Mouse (Mus musculus) hindlimb bud, embryonic 11.5 days (tissue): ENCODE measurements around the gene Schip1.

Experiments
- DNase-seq: peaks from one replicate; pipeline ENCODE4 v3.0.0-alpha.2; 2012; ENCODE audit warnings: low read depth, low spot score; ENCODE audit errors: extremely low spot score

Gene Schip1

GRCm38 (mm10) chr3:68576948-68577347 is 512.3 kb downstream of the Schip1 start:
- no peak for DNase-seq

GRCm38 (mm10) chr3:68581591-68581990 is 517.0 kb downstream of the Schip1 start:
- DNase-seq = no peak

DNA sequence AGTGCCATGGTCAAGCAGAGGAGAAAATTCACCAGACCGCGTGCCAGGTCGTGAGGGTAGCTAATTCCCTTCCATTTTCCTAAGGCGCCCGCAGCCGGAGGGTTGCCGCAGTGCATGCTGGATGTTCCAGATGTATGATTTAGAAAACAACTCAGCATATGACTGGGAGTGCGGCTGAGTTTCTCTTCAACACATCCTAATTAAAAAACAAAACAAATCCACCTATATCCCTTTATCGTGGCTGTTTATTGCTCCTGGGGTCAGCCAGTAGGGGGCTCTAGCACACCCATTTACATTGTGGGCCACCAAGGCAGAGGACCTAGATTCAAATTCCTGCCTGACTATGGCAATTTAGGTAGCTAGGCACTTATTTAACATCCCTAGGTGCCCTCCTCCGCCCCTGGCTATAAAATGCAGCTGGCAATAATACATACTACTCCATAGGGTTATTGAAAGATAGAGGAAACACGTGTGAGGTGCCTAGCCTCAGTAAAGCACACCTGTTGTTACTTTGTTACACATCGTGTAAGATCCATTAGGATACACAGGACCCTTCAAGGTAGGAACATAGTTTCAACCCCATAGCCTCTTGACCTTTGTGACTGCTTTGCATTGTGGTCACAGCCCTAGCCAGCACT is 517.6 kb downstream of the Schip1 start:
- DNase-seq = no peak

- no peak for DNase-seq
Measured at GRCm38 (mm10) chr3:68583031-68583693, 518.6 kb downstream of the Schip1 start.

DNA sequence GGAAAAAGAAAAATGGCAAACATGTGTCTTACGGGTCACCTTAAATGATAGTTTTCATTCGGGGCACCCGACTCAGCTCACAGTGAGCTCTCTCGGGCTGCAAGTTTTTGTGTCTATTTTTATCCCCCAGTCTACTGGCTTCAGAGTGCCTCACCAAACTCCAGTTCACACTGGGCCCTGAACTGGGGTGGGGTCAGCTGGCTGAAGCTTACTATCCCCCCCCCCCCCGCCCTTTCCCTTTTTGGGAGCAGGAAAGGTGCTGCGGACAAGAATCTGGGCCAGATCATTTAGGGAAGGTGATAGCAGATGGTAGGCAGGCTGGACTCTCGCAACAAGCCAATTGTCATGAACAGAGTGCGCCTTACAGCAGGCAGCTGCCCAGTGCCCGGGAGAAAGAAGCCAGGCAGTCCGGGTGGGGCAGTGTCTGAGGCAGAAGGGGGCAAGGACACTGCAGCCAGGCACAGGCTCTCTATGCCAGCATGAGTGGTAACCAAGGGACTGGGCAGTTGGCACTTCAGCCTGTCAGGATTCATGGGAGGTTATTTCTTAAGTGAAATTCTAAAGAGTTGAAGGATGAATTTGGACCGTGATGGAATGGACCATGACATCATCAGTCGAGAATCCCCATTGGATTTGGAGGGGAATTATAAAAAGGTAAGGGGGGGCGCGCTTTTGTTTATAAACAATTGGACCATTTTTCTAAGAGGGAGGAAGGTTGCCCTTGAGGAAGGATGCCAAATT is 519.3 kb downstream of the Schip1 start:
- no peak for DNase-seq

GRCm38 (mm10) chr3:68585213-68585612 is 520.6 kb downstream of the Schip1 start:
- DNase-seq = no peak

- no peak for DNase-seq
Measured at GRCm38 (mm10) chr3:68586646-68587064, 522.1 kb downstream of the Schip1 start.

DNA sequence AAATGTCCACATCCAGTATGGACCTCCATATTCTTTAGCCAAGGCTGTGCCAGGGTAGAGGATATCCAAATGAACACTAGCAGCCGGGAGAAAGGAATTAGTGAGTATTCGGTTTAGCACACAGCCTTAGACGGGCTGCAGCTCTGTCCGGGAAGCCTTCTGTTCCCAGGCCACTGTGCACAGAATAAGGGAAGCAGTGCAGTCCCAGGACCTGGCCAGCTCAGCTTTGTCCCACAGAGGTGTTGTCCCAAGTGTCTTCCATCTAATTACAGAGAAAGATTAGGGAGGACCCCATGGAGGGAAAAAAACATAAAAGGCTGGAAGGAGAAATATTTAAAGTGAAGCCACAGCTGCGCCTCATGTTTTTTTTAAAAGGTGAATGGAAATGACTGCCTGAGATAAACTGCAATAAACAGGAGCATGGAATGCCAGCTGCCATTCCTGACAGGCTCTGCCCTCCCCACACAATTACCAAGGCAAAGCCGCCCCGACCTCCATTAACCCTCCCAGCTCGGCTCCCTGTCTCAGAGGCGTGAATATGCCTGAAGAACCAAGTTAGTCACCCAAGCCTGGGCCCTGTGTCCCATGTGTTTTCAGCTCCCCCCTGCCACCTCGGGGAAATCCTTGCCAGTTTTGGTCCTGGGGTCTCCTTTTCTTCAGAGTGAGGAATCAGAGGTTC is 523.1 kb downstream of the Schip1 start:
- no peak for DNase-seq

- no peak for DNase-seq
Measured at GRCm38 (mm10) chr3:68589220-68589840, 524.7 kb downstream of the Schip1 start.

DNA sequence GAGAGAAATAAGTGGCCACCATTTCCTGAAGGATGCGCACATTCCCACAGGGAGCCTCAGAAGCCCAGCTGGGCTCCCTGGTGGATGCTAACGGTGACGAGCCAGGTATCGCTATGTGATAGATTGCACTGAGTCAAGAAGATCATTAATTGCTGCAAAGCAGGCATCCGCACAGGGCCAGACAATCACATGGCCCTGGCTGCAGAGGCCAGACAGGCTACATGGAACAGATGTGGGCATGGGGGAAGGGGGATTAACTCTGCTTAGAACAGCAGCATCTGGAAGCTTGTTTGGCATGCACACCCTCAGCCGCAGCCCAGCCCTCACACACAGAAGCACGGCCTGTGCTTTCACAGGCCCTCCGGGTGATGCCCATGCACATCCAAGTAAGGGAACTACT is 525.8 kb downstream of the Schip1 start:
- DNase-seq = no peak

DNA sequence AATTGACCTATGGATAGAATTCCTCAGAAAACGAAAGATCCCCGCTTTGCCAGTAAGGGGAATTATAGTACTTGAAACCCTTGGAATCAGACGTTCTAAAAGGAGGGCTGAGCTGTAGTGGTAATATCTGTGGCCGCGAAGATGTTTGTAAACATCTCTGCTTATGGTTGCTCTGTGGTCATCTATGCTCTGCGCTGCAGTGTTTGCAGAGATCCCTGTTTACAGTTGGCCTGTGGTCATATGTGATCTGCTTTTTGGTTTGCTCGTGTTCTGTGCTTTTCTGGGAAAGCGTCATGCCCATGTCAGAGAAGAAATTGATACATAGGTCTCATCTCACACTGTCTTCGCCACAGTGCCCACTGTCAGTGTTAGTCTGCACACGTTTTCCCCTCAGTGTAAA is 528.0 kb downstream of the Schip1 start:
- no peak for DNase-seq

DNA sequence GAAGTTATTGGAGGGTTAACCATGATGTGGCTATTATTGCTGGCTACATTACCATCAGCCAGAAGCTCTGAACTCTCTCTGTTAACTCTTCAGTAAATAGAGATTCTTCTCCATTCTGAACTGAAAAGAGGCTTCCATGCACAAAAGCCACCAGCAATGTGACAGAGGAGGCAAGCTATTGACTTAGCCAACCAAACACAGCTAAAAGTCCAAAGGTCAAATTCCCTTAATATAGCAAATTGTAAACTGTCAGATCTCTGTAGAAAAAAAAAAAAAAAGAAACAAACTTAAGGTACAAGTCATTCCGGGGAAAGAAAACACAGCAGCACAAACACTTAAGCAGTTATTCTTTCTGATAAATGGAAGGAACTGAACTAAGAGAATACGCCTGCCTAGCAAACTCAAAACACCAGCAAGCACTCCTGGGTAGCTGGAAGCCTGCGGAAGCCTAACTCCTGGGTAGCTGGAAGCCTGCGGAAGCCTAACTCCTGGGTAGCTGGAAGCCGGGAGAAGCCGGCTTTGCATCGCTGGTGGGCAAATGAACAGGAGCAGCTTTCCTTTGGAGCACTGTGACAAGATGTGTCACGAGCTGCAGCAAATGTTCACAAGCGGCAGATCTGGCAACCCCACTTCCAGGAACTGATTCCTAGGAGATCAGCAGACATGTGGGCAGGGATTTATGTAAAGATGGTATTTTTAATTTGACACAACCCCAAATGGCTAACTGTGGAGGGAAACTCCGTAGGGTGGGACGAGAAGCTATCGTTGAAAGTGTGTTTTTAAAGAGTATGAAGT is 528.7 kb downstream of the Schip1 start:
- DNase-seq = no peak

DNA sequence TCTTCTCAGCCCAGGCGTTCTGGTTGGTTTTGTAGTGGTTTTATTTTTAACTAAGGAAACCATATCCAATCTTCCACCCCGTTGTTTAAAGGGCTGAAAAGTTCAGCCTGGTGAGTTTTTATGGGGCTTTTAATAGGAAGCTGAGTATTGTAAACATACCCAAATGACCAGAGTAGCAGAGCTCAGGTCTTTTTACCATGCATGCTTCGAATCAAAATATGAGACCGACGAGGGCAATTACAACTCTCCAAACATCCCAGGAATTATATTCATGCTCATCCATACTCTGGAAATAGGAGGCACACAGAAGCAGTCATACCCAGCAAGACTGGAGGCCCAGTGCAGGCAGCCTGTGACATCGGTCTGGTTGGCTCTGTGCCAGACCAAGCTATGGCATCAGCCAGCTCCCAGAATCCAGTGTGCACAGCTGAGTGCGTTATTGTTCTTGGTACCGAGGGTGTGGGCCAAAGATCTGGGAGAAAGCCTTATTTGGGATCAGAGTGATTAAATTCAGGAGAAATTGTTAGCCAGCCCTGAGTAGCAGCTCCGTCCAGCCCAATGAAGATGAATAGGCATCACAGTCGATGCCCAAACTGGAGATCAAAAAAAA is 530.8 kb downstream of the Schip1 start:
- no peak for DNase-seq

DNA sequence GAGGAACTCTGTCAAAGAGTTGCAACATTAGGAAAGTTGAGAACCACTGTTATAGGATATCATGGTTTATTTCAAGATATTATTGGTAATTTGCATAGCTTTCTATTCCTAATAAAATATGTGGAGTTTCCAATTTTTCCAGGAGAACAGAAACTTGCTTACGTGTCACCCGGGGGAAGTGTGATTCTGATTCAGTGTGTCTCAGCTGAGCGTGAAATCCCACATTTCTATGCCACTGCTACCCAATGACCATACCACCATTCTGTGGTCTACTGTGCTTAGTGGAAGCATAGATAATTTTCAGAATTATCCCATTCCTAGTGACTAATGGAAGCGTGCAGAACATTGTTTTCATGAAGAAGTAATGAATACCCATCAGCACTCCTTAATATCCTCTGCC is 532.3 kb downstream of the Schip1 start:
- DNase-seq = no peak

- no peak for DNase-seq
Measured at GRCm38 (mm10) chr3:68602891-68603290, 538.3 kb downstream of the Schip1 start.

DNA sequence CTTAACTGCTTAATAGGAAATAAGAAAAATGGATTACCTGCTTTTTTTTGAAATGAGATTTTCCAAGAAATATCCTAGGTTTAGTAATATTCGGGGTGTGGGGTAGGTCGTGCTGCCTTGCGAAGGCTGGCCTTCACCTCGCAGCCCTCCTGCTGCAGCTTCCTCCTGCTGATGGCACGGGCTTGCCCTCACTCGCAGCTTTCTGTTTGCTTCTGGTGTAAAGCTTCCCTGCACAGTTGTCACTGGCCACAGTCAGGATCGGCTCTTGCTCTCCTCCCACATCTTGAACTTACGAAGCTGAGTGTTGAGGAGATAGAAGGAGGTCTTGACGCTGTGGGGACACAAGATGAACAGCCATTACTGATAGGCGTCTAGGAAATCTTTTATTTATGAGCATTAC is 539.9 kb downstream of the Schip1 start:
- DNase-seq = no peak

DNA sequence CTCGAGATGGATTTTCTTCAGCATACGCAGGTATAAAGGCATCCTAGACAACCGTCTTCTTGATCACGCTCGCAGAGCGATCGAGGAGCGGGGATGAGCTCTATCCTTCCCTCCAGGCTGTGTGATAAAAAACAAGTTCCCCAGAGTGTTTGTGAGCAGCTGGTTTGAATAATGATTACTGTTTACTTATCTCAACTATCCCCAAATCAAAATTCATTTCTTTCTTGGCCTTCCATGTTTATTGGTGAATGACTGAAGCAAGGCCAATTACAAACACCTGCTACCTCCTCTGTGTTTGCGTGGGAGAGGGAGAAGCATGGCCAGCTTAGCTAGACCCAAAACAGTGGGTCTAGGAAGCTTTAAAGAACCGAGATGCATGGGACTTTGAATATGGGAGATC is 540.4 kb downstream of the Schip1 start:
- DNase-seq = no peak

DNA sequence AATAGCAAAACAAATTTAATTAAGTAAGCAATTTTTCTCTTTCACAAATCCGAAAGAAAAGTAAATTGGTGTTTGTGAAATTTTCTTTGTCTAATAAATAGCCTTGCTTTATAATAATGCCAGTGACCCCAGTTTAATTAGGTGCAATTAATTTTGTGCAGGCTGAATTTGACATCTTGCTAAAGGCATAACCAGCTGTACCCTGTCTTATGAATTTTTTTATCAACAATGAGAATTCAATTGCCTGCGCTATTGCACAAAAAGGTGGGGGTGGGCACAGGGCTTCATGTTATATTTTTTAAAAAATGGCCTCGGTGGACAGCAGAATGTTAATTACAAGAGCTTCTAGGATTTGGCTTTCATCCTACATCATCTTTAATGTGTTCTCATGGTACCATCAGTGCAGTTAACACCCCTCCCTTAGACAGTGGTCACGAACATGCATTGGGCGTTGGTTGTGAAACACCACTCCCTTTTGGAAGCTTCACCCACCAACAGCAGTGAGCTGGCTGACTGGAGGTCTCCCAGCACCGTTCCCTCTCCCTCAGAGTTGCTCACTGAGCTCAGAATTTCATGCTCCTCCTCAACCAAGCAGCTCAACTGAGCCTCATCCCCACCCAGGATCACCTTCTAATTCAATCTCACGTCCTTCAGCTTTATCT is 541.5 kb downstream of the Schip1 start:
- DNase-seq = no peak

- no peak for DNase-seq
Measured at GRCm38 (mm10) chr3:68606730-68607129, 542.1 kb downstream of the Schip1 start.
